Mouse (Mus musculus) liver, postnatal 0 days (tissue): ENCODE data around the gene Dgkb. TPM values are rescaled to one million over a fixed set of nuclear protein-coding genes. Genes with fewer than 3 reads are reported as not detected.

Experiments
- ATAC-seq: fragments of 200-750 bp; cut with Nextera tagmentation; 2 replicates; pipeline ENCODE4 v1.8.0; 2017; ENCODE audit warnings: mild to moderate bottlenecking, moderate library complexity
- DNase-seq: peaks from one replicate; pipeline ENCODE4 v3.0.0-alpha.2; 2016
- H3K27ac ChIP-seq: fragments of 300-500 bp; sonication (generic); 2 replicates; pipeline ENCODE4 v1.5.1; 2014; ENCODE audit warnings: antibody characterized with exemption, moderate library complexity, mild to moderate bottlenecking, low read depth
- H3K27me3 ChIP-seq: fragments of 300-500 bp; sonication (generic); 2 replicates; pipeline ENCODE4 v1.6.1; 2014; ENCODE audit warnings: low read length, control low read depth, mixed read lengths; ENCODE audit not compliant: insufficient read depth
- H3K36me3 ChIP-seq: fragments of 300-500 bp; sonication (generic); replicated peaks from 2 replicates; pipeline ENCODE4 v1.6.1; 2014; ENCODE audit warnings: mild to moderate bottlenecking, control low read depth, low read length, moderate library complexity, mixed read lengths; ENCODE audit not compliant: insufficient read depth
- H3K4me1 ChIP-seq: fragments of 300-500 bp; sonication (generic); 2 replicates; pipeline ENCODE4 v1.6.1; 2014; ENCODE audit warnings: antibody characterized with exemption, mild to moderate bottlenecking, control low read depth; ENCODE audit not compliant: insufficient read depth
- H3K4me2 ChIP-seq: fragments of 300-500 bp; sonication (generic); 2 replicates; pipeline ENCODE4 v1.6.1; 2014; ENCODE audit warnings: low read depth, mild to moderate bottlenecking, low read length, moderate library complexity, mixed read lengths
- H3K4me3 ChIP-seq: fragments of 300-500 bp; sonication (generic); 2 replicates; pipeline ENCODE4 v1.5.1; 2014; ENCODE audit warnings: low read depth, low read length
- H3K9ac ChIP-seq: fragments of 300-500 bp; sonication (generic); replicated peaks from 2 replicates; pipeline ENCODE4 v1.6.1; 2014; ENCODE audit warnings: mild to moderate bottlenecking, moderate library complexity
- H3K9me3 ChIP-seq: fragments of 300-500 bp; sonication (generic); 2 replicates; pipeline ENCODE4 v1.6.1; 2016; ENCODE audit warnings: mild to moderate bottlenecking, control low read depth, low read length, mixed read lengths
- CTCF ChIP-seq: sonication (generic); IDR thresholded peaks from 2 replicates; pipeline ENCODE4 v1.5.1; 2016; ENCODE audit warnings: antibody characterized with exemption, low read depth
- EP300 ChIP-seq: IDR thresholded peaks from 2 replicates; pipeline ENCODE4 v1.6.1; 2016; ENCODE audit warnings: antibody characterized with exemption, low read depth, mild to moderate bottlenecking
- WGBS: fragments of 180-500 bp; shearing (Covaris S2); extraction: QIAGEN DNeasy Blood & Tissue Kit; methylation state at CpG from one replicate; pipeline ENCODE4 v1.1.7; 2014; ENCODE audit not compliant: insufficient replicate concordance; 5-methylcytosine and 5-hydroxymethylcytosine counted together
- polyA plus RNA-seq: library from polyadenylated mRNA; unstranded; fragments of >200 nt; fragmentation: Nextera tagmentation; extraction: Ambion mirVana; gene quantifications from 2 replicates; pipeline ENCODE4 v1.2.1, GENCODE M21; 2015

Dgkb gene
- polyA plus RNA-seq, 1 experiment from 2014 or later: not detected

DNA sequence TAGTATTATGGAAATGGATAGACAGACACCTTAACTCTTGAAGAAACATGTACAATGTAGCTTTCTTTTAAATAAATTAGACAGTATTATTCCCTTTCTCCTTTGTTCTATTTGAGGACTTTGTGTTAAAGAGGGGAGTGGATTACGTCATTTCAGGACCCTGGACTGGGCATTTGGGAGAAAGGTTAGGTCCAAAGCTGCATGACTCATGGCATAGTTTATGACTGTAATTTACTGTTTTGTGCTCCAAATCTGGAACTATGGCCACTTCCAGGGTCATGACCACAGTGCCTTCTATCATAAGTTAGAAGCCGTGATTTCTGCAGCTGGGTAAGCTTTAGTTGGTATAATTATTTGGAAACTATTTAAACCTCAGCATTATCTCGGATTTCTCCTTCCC is 294.4 kb downstream of the Dgkb start:
- ATAC-seq (no peak), DNase-seq (no peak)
- no peak overlapping the region for H3K9ac ChIP-seq
- H3K4me3 ChIP-seq: no peak overlapping the region
- H3K36me3 ChIP-seq: no peaks in the 10 kb centered on the region
- no peak overlapping the region for H3K4me2 ChIP-seq
- no peaks in the 10 kb centered on the region for H3K27me3 ChIP-seq
- TF ChIP-seq EP300: no peak
- no peak for TF ChIP-seq CTCF
- no peaks in the 10 kb centered on the region for H3K9me3 ChIP-seq
- H3K27ac ChIP-seq: no peak overlapping the region
- no peaks in the 10 kb centered on the region for H3K4me1 ChIP-seq
- WGBS: 57% methylated on average over 3 of the region's 3 CpGs

DNA sequence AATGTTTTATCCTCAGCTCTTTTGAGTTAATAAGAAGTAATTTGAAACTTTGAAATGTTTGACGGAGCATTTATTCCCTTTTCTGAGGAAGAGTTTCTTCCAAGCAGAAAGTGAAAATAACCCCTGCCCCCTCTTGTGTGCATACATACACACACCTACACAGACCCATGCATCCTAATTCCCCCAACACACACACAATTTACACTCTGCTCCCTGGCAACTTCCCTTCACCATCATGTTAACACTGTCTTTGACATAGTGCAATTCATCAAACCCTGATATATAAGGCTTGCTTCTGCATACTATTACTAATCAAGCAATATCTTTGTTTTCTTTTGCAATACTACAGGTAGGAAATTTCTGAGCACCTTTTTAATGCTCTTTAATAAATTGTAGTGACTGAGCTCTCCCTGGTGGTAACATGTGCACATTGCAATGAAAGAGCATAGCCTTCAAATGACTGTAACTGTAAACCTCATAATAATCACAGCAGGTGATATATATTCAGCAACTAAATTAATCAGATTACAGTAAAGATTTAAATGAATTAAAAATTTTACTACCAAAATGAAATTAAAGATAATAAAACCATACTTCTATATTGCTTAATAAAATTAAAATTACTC is 297.6 kb downstream of the Dgkb start:
- TF ChIP-seq CTCF (peak; percentile 57), EP300 (no peak)
- Histone ChIP-seq H3K36me3 (no peaks in the 10 kb centered on the region), H3K9ac (no peak overlapping the region), H3K4me1 (no peaks in the 10 kb centered on the region), H3K27me3 (no peaks in the 10 kb centered on the region), H3K9me3 (no peaks in the 10 kb centered on the region), H3K4me3 (no peak overlapping the region), H3K4me2 (no peak overlapping the region), H3K27ac (no peak overlapping the region)
- ATAC-seq (no peak), DNase-seq (no peak)
- 63% methylated on average over 1 of the region's 1 CpGs for WGBS

DNA sequence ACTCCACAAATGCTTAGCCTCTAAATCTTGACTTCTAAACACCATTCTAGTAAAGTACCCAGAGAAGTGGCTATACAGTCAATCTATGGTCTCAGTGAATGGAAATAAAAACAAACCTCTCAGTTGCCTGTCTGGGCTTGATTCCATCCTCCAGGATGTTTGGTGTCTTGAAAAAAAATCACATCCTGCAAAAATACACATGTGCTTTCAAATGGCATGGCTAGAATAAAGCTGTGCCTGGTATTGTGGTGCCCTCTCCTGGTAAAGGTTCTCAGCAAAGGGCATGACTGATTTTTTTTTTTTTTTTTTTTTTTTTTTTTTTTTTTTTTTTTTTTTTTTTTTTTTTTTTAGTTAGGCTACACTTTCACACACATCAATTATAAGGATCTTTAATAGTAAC is 306.0 kb downstream of the Dgkb start:
- H3K36me3 ChIP-seq: no peaks in the 10 kb centered on the region
- H3K9ac ChIP-seq: no peak overlapping the region
- H3K4me2 ChIP-seq: no peak overlapping the region
- no peaks in the 10 kb centered on the region for H3K27me3 ChIP-seq
- peak; percentile 38 for TF ChIP-seq CTCF
- TF ChIP-seq EP300: no peak
- H3K9me3 ChIP-seq: no peaks in the 10 kb centered on the region
- no peak overlapping the region for H3K27ac ChIP-seq
- DNase-seq (no peak), ATAC-seq (no peak)
- no peaks in the 10 kb centered on the region for H3K4me1 ChIP-seq
- H3K4me3 ChIP-seq: no peak overlapping the region

DNA sequence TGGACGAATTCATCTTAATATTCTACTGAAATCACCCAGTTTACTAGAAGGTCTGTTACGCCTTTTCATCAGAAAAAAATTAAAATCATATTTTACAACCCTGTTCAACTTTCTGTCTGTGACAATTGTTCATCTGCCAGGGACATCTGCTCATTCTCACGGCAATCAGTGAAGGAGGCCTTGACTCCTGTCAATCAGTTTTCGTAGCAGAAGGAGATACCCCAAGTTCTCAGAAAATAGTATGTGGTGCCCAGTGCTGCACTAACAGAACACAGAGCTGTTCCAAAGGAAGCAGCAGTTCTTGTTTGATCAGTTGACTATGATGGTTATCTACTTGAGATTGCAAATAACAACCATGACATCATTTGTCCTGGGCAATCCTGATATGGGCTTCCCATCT is 307.8 kb downstream of the Dgkb start:
- no peaks in the 10 kb centered on the region for H3K27me3 ChIP-seq
- TF ChIP-seq CTCF (no peak), EP300 (no peak)
- 62% methylated on average over 4 of the region's 4 CpGs for WGBS

GRCm38 (mm10) chr12:38130209-38130915 is 312.8 kb downstream of the Dgkb start:
- no peak overlapping the region for H3K4me3 ChIP-seq
- no peaks in the 10 kb centered on the region for H3K9me3 ChIP-seq
- no peaks in the 10 kb centered on the region for H3K27me3 ChIP-seq
- WGBS: 57% methylated on average over 9 of the region's 9 CpGs
- H3K4me1 ChIP-seq: no peaks in the 10 kb centered on the region
- H3K9ac ChIP-seq: no peak overlapping the region
- DNase-seq (no peak), ATAC-seq (no peak)
- TF ChIP-seq EP300 (no peak), CTCF (peak; percentile 67)
- no peak overlapping the region for H3K4me2 ChIP-seq
- no peaks in the 10 kb centered on the region for H3K36me3 ChIP-seq
- H3K27ac ChIP-seq: no peak overlapping the region

More for the DNA sequence above, 307.8 kb downstream of the Dgkb start:
- Histone ChIP-seq H3K4me2 (no peak overlapping the region), H3K9me3 (no peaks in the 10 kb centered on the region), H3K9ac (no peak overlapping the region), H3K36me3 (no peaks in the 10 kb centered on the region), H3K4me1 (no peaks in the 10 kb centered on the region), H3K27ac (no peak overlapping the region), H3K4me3 (no peak overlapping the region)
- 0 out of 2 replicates have a peak, but pooled peaks have one; percentile 7 for ATAC-seq
- DNase-seq: no peak

DNA sequence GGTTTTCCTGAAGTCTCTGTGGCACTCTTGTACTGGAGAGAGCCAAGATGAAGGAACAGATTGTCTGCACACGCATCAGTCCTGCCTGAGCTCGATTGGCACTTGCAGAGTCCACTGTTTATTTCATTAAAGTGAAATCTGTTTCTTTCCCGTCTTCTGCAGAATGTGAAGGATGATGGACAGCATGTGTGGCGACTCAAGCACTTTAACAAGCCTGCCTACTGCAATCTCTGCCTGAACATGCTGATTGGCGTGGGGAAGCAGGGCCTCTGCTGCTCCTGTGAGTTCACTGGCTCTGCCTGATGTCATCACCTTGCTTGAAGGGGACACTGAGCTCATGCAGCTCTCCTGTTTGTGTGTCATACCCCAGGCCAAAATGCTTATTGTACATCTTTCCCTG is 318.9 kb downstream of the Dgkb start:
- no peak for ATAC-seq
- WGBS: 60% methylated on average over 5 of the region's 5 CpGs
- no peak overlapping the region for H3K4me2 ChIP-seq
- H3K4me3 ChIP-seq: no peak overlapping the region
- H3K9ac ChIP-seq: no peak overlapping the region
- H3K9me3 ChIP-seq: no peaks in the 10 kb centered on the region
- no peaks in the 10 kb centered on the region for H3K36me3 ChIP-seq
- H3K27ac ChIP-seq: no peak overlapping the region
- no peaks in the 10 kb centered on the region for H3K4me1 ChIP-seq
- TF ChIP-seq CTCF: no peak
- no peak for TF ChIP-seq EP300
- no peaks in the 10 kb centered on the region for H3K27me3 ChIP-seq
- DNase-seq: no peak
